Mouse (Mus musculus): ENCODE results near the gene Abcg5. TPM values are rescaled to one million over a fixed set of nuclear protein-coding genes. Genes with fewer than 3 reads are reported as not detected.

Abcg5 gene
- polyA plus RNA-seq, 1 experiment from 2014 or later: 0.50 TPM

DNA sequence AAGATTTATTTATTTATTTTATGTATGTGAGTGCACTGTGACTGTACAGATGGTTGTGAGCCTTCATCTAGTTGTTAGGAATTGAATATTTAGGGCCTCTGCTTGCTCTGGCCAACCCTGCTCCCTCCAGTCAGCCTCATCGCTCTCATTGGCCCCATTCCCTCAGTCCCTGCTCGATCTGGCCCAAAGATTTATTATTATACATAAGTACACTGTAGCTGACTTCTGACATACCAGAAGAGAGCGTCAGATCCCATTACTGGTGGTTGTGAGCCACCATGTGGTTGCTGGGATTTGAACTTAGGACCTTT is 25.4 kb downstream of the Abcg5 start:
- peaks cover 9% of the 10 kb centered on the region; the same call in 1 of the 2 replicates for H3K4me1 ChIP-seq (ENCODE audit: control insufficient read depth, insufficient read depth, low read length)
- H3K4me3 ChIP-seq (ENCODE audit: low read depth, low read length): no peak overlapping the region
- H3K9ac ChIP-seq (replicated peaks; ENCODE audit: low read depth, low read length): no peak overlapping the region
- H3K9me3 ChIP-seq (ENCODE audit: control insufficient read depth, low read length): no peaks in the 10 kb centered on the region
- no peak overlapping the region for H3K4me2 ChIP-seq (ENCODE audit: low read depth, low read length)
- peak; percentile 39; the same call in 1 of the 2 replicates for ATAC-seq (ENCODE audit: low read depth)
- H3K27ac ChIP-seq (ENCODE audit: low read depth, low read length): no peak overlapping the region
- WGBS: 50% methylated on average over 3 of the region's 3 CpGs
- no peaks in the 10 kb centered on the region for H3K36me3 ChIP-seq (ENCODE audit: control insufficient read depth, insufficient read depth, low read length)
- H3K27me3 ChIP-seq (ENCODE audit: control insufficient read depth, insufficient read depth, low read length): no peaks in the 10 kb centered on the region

DNA sequence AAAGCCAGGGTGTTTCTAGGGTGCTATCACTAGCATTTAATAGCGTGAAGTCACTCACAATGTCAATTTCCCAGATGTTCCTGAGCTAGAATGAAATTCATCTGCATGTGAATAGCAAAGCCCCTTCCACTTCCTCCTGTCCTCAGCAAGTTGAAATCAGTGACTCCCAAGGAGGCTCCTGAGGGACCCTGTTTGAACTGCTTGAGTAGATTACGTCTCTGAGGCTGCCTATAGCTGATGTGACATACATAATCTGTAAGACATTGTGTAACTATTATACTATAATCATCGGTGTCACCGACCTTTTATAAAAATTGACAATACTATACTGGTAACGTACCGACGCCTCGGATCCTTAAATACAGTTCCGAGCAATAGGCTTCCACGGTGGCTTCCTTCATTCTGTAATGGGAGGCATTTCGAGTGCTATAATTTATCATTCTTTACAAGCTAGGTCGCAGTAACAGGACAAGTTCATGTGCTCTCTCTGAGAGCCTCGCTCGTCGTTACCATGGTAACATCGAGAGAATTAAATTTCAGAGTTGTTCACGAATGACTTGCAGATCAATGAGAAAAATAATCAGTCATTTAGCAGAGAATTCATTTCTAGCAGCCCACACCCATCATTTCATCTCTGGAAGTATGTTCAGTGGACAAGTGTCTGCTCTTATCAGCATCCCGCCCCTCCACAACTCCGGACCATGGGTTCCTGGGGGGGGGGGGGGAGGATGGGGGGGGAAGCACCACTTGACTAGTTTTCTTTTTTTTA is 26.0 kb downstream of the Abcg5 start:
- H3K27me3 ChIP-seq (ENCODE audit: control insufficient read depth, insufficient read depth, low read length): no peaks in the 10 kb centered on the region
- peak; percentile 67 for ATAC-seq (ENCODE audit: low read depth)
- H3K9me3 ChIP-seq (ENCODE audit: control insufficient read depth, low read length): no peaks in the 10 kb centered on the region
- no peak overlapping the region for H3K4me3 ChIP-seq (ENCODE audit: low read depth, low read length)
- H3K4me1 ChIP-seq (ENCODE audit: control insufficient read depth, insufficient read depth, low read length): peaks cover 9% of the 10 kb centered on the region; the same call in 1 of the 2 replicates
- 25% methylated on average over 19 of the region's 19 CpGs for WGBS
- H3K9ac ChIP-seq (replicated peaks; ENCODE audit: low read depth, low read length): no peak overlapping the region
- no peaks in the 10 kb centered on the region for H3K36me3 ChIP-seq (ENCODE audit: control insufficient read depth, insufficient read depth, low read length)
- 0 out of 2 replicates have a peak overlapping the region, but pooled peaks have one; percentile 16 for H3K27ac ChIP-seq (ENCODE audit: low read depth, low read length)
- H3K4me2 ChIP-seq (ENCODE audit: low read depth, low read length): no peak overlapping the region; the same call in 1 of the 2 replicates

DNA sequence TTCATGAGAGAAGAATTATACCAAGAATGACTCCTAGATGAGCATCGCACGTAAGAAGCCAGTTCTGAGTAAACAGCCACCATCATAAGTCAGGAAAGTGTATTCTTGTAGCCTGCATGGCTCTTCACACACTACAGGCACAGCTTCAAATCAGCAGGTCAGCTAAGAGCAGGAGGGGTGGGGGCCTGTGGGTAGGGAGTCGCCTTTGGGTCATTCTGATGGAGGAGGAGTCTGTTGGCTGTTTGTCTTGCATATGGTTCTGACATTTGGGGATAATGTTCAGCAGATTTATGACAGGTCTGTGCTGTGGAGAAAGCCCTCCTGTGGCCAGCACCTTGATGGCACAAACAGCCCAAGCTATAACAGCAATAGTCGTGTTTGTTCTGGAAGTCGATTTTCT is 26.6 kb downstream of the Abcg5 start:
- Histone ChIP-seq H3K9ac (replicated peaks; ENCODE audit: low read depth, low read length) (no peak overlapping the region), H3K9me3 (ENCODE audit: control insufficient read depth, low read length) (no peaks in the 10 kb centered on the region), H3K4me2 (ENCODE audit: low read depth, low read length) (no peak overlapping the region), H3K4me1 (ENCODE audit: control insufficient read depth, insufficient read depth, low read length) (peaks cover 9% of the 10 kb centered on the region; the same call in 1 of the 2 replicates), H3K27me3 (ENCODE audit: control insufficient read depth, insufficient read depth, low read length) (no peaks in the 10 kb centered on the region), H3K27ac (ENCODE audit: low read depth, low read length) (0 out of 2 replicates have a peak overlapping the region, but pooled peaks have one; percentile 16), H3K36me3 (ENCODE audit: control insufficient read depth, insufficient read depth, low read length) (no peaks in the 10 kb centered on the region), H3K4me3 (ENCODE audit: low read depth, low read length) (no peak overlapping the region)
- 41% methylated on average over 5 of the region's 5 CpGs for WGBS
- ATAC-seq (ENCODE audit: low read depth): 0 out of 2 replicates have a peak, but pooled peaks have one; percentile 42

DNA sequence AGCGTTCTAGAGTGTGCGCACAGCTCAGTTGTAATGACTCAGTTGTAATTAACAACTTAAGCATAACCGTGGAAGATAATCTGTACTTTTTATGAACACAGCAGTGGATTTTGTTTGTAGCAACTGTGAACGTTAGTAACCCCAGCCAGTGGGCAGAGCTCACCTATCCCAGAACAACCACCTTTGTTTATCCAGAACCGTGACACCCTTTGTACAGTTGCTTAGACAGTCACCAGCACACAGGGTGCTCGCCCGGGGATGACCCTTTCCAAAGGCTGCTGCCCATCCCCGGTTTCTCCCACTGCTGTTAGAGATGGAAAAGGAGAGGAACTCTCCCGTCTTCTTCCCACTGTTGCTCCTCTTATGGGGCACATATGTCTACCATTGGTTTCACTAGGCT is 29.3 kb downstream of the Abcg5 start:
- no peak overlapping the region for H3K4me3 ChIP-seq (ENCODE audit: low read depth, low read length)
- 94% methylated on average over 9 of the region's 9 CpGs for WGBS
- no peak overlapping the region for H3K4me2 ChIP-seq (ENCODE audit: low read depth, low read length)
- no peaks in the 10 kb centered on the region for H3K36me3 ChIP-seq (ENCODE audit: control insufficient read depth, insufficient read depth, low read length)
- no peak overlapping the region for H3K27ac ChIP-seq (ENCODE audit: low read depth, low read length)
- H3K9me3 ChIP-seq (ENCODE audit: control insufficient read depth, low read length): no peaks in the 10 kb centered on the region
- no peak for ATAC-seq (ENCODE audit: low read depth)
- peaks cover 9% of the 10 kb centered on the region; the same call in 1 of the 2 replicates for H3K4me1 ChIP-seq (ENCODE audit: control insufficient read depth, insufficient read depth, low read length)
- H3K9ac ChIP-seq (replicated peaks; ENCODE audit: low read depth, low read length): no peak overlapping the region
- no peaks in the 10 kb centered on the region for H3K27me3 ChIP-seq (ENCODE audit: control insufficient read depth, insufficient read depth, low read length)

DNA sequence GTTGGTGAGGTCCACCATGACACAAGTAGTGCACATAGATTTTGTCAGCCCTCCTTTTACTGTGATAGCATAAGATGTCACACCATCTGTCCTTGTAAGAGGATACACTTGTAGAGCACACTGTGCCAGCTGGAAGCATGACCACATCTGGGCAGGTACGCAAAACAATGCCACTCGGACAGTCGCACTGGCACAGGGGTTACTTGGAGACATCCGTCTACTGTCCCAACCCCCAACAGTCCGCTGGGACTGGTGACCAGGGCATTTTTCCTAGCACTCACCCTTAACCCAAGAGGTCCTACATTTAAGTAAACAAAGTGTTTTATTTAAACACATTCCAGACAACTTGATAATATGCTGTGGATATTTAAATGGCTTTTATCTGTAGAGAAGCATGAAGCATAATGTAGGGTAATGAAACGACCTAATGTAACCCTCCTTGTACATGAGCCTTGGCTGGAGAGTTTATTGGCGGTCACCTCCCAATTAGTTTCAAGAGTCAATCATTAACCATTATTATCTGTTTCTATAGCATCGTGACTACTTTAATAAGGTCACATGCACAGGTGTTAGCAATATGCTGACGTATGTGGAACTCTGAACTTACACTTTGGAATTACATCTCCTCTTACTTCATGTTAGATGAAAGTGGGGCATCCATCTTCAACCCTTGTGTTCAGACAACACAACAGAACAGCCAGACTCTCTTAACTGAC is 32.4 kb downstream of the Abcg5 start:
- Histone ChIP-seq H3K27ac (ENCODE audit: low read depth, low read length) (no peak overlapping the region), H3K4me1 (ENCODE audit: control insufficient read depth, insufficient read depth, low read length) (0 out of 2 replicates have a peak, but pooled peaks cover 2% of the 10 kb centered on the region), H3K4me2 (ENCODE audit: low read depth, low read length) (no peak overlapping the region), H3K4me3 (ENCODE audit: low read depth, low read length) (no peak overlapping the region), H3K9ac (replicated peaks; ENCODE audit: low read depth, low read length) (no peak overlapping the region), H3K36me3 (ENCODE audit: control insufficient read depth, insufficient read depth, low read length) (no peaks in the 10 kb centered on the region), H3K27me3 (ENCODE audit: control insufficient read depth, insufficient read depth, low read length) (no peaks in the 10 kb centered on the region), H3K9me3 (ENCODE audit: control insufficient read depth, low read length) (no peaks in the 10 kb centered on the region)
- WGBS: 92% methylated on average over 9 of the region's 9 CpGs
- no peak for ATAC-seq (ENCODE audit: low read depth)

DNA sequence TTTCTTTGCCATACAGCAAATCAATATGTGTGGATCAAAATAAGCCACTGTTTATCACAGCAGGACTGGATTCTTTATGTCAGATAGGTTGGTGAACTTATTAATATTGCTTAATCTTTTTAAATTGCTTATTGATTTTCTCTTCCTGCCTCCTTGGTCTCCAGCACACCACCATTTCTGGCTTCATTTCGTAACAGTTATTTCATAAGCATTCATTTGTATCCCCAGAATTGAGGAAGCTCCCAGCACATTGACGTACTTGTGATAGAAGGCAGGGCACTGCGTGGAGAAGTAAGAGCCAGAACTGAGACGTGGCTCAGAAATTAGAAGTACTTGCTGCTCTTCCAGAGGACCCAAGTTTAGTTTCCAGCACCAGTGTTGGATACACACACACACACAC is 35.2 kb downstream of the Abcg5 start:
- Histone ChIP-seq H3K4me3 (ENCODE audit: low read depth, low read length) (no peak overlapping the region), H3K9me3 (ENCODE audit: control insufficient read depth, low read length) (no peaks in the 10 kb centered on the region), H3K27me3 (ENCODE audit: control insufficient read depth, insufficient read depth, low read length) (no peaks in the 10 kb centered on the region), H3K4me2 (ENCODE audit: low read depth, low read length) (no peak overlapping the region), H3K4me1 (ENCODE audit: control insufficient read depth, insufficient read depth, low read length) (0 out of 2 replicates have a peak, but pooled peaks cover 2% of the 10 kb centered on the region), H3K36me3 (ENCODE audit: control insufficient read depth, insufficient read depth, low read length) (no peaks in the 10 kb centered on the region), H3K9ac (replicated peaks; ENCODE audit: low read depth, low read length) (no peak overlapping the region), H3K27ac (ENCODE audit: low read depth, low read length) (no peak overlapping the region)
- 83% methylated on average over 4 of the region's 4 CpGs for WGBS
- no peak for ATAC-seq (ENCODE audit: low read depth)

DNA sequence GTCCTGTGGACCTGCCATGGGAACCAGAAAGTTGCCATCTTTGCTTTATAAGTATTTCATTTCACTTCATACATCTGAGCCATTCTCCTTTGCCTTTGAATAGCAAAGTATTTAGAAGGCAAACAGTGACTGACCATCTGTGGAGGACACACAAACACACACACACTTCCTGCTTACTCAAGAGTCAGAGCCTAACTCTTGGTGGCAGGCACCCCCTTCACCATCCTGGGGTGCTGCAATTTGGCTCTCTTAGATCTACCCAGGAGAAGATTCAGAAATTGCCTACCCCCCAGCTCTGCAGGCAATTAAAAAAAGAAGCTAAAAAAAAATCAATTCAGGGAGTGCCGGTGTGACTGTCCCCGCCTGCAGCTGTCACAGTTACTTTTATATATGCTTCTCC is 36.3 kb downstream of the Abcg5 start:
- Histone ChIP-seq H3K27me3 (ENCODE audit: control insufficient read depth, insufficient read depth, low read length) (no peaks in the 10 kb centered on the region), H3K4me3 (ENCODE audit: low read depth, low read length) (no peak overlapping the region), H3K9me3 (ENCODE audit: control insufficient read depth, low read length) (no peaks in the 10 kb centered on the region), H3K36me3 (ENCODE audit: control insufficient read depth, insufficient read depth, low read length) (no peaks in the 10 kb centered on the region), H3K4me1 (ENCODE audit: control insufficient read depth, insufficient read depth, low read length) (0 out of 2 replicates have a peak, but pooled peaks cover 2% of the 10 kb centered on the region), H3K4me2 (ENCODE audit: low read depth, low read length) (no peak overlapping the region), H3K27ac (ENCODE audit: low read depth, low read length) (no peak overlapping the region), H3K9ac (replicated peaks; ENCODE audit: low read depth, low read length) (no peak overlapping the region)
- 50% methylated on average over 2 of the region's 2 CpGs for WGBS
- no peak for ATAC-seq (ENCODE audit: low read depth)

DNA sequence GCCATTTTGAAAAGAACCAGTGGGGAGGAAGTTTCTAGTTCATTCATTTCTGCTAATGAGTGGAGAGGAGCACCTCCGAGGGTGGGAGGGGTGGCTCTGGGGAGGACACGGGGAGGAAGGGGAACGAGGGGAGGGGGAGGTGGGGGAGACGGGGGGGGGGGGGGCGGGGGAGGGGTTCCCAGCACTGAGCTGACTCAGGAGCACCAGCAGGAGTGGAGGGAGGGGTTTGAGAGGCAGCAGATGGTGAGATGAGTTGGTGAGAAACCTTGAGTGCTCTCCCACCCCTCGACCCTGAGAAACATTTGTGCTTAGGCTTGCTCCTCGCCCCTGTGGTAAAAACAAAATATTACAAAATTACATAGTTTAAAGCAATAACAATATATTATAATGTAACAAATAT is 36.9 kb downstream of the Abcg5 start:
- Histone ChIP-seq H3K4me1 (ENCODE audit: control insufficient read depth, insufficient read depth, low read length) (0 out of 2 replicates have a peak, but pooled peaks cover 2% of the 10 kb centered on the region), H3K27ac (ENCODE audit: low read depth, low read length) (no peak overlapping the region), H3K4me3 (ENCODE audit: low read depth, low read length) (no peak overlapping the region), H3K9me3 (ENCODE audit: control insufficient read depth, low read length) (no peaks in the 10 kb centered on the region), H3K36me3 (ENCODE audit: control insufficient read depth, insufficient read depth, low read length) (no peaks in the 10 kb centered on the region), H3K27me3 (ENCODE audit: control insufficient read depth, insufficient read depth, low read length) (no peaks in the 10 kb centered on the region), H3K9ac (replicated peaks; ENCODE audit: low read depth, low read length) (no peak overlapping the region), H3K4me2 (ENCODE audit: low read depth, low read length) (no peak overlapping the region)
- no peak for ATAC-seq (ENCODE audit: low read depth)
- WGBS: 24% methylated on average over 5 of the region's 7 CpGs

DNA sequence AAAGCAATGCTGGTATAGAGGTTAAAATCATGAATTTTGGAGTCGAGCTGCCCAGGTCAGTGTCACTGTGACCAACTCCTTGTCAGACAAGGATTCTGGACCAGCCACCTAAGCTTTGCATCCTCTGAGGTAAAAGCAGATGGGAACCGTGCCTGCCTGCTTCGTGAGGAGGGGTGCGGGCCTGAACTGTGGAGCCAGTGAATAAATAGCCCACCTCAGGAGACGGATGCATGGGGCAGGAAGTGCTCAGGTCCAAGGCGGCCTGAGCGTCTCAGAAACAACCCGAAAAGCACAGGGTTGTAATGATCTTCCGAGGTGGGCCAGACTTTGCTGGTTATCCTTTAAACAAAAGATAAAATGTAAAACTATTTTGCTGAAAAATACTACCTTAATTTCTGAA is 37.7 kb downstream of the Abcg5 start:
- no peaks in the 10 kb centered on the region for H3K27me3 ChIP-seq (ENCODE audit: control insufficient read depth, insufficient read depth, low read length)
- H3K4me2 ChIP-seq (ENCODE audit: low read depth, low read length): no peak overlapping the region
- H3K27ac ChIP-seq (ENCODE audit: low read depth, low read length): no peak overlapping the region
- H3K9ac ChIP-seq (replicated peaks; ENCODE audit: low read depth, low read length): no peak overlapping the region
- H3K4me3 ChIP-seq (ENCODE audit: low read depth, low read length): no peak overlapping the region
- no peaks in the 10 kb centered on the region for H3K9me3 ChIP-seq (ENCODE audit: control insufficient read depth, low read length)
- 0 out of 2 replicates have a peak, but pooled peaks cover 2% of the 10 kb centered on the region for H3K4me1 ChIP-seq (ENCODE audit: control insufficient read depth, insufficient read depth, low read length)
- H3K36me3 ChIP-seq (ENCODE audit: control insufficient read depth, insufficient read depth, low read length): no peaks in the 10 kb centered on the region
- WGBS: 40% methylated on average over 9 of the region's 9 CpGs
- no peak for ATAC-seq (ENCODE audit: low read depth)

Measured in neural tube, embryonic 14.5 days (tissue).